Mouse (Mus musculus) small intestine, adult 2 months (tissue): Measurements from ENCODE around the gene Col6a5. TPM values are rescaled to one million over a fixed set of nuclear protein-coding genes. Genes with fewer than 3 reads are reported as not detected.

Source experiments
- H3K27ac ChIP-seq: fragments of 200-500 bp; 2 replicates; pipeline ENCODE4 v1.5.1; 2012; ENCODE audit warnings: low read depth, low read length, control low read depth, inconsistent platforms; ENCODE audit not compliant: insufficient read depth
- H3K27me3 ChIP-seq: fragments of 200-500 bp; 2 replicates; pipeline ENCODE4 v1.6.1; 2012; ENCODE audit warnings: mild to moderate bottlenecking, moderate library complexity, low read length, inconsistent platforms; ENCODE audit not compliant: control insufficient read depth, insufficient read depth
- H3K36me3 ChIP-seq: fragments of 200-500 bp; 2 replicates; pipeline ENCODE4 v1.6.1; 2012; ENCODE audit warnings: mild to moderate bottlenecking, low read length, control low read depth, inconsistent platforms; ENCODE audit not compliant: control insufficient read depth, insufficient read depth
- H3K4me1 ChIP-seq: fragments of 200-500 bp; 2 replicates; pipeline ENCODE4 v1.6.1; 2012; ENCODE audit warnings: low read length, inconsistent platforms, mixed read lengths; ENCODE audit not compliant: control insufficient read depth, insufficient read depth, insufficient read length
- H3K4me3 ChIP-seq: fragments of 200-500 bp; 2 replicates; pipeline ENCODE4 v1.5.1; 2012; ENCODE audit warnings: low read depth, mild to moderate bottlenecking, control low read depth, inconsistent platforms, low read length, moderate library complexity
- CTCF ChIP-seq: fragments of 200-500 bp; IDR thresholded peaks from 2 replicates; pipeline ENCODE4 v1.5.1; 2012; ENCODE audit warnings: low read depth, mild to moderate bottlenecking, control low read depth, inconsistent platforms, low read length, moderate library complexity, mixed read lengths; ENCODE audit not compliant: insufficient replicate concordance, insufficient read length; ENCODE audit errors: extremely low read depth
- POLR2A ChIP-seq: fragments of 200-500 bp; IDR thresholded peaks from 2 replicates; pipeline ENCODE4 v1.6.1; 2012; ENCODE audit warnings: low read depth, mild to moderate bottlenecking, control low read depth, inconsistent platforms, low read length, moderate library complexity
- WGBS: fragments of 180-500 bp; shearing (Covaris S2); methylation state at CpG from one replicate; pipeline ENCODE4 v1.1.7; 2018; 5-methylcytosine and 5-hydroxymethylcytosine counted together
- polyA plus RNA-seq: library from polyadenylated mRNA; depleted of rRNA; stranded (reverse); fragments of >200 nt; gene quantifications from 2 replicates; pipeline ENCODE4 v1.2.3, GENCODE M21; 2012; rRNA removed

The Col6a5 gene
- 0.56 and 1.0 TPM in 2 replicates for polyA plus RNA-seq

DNA sequence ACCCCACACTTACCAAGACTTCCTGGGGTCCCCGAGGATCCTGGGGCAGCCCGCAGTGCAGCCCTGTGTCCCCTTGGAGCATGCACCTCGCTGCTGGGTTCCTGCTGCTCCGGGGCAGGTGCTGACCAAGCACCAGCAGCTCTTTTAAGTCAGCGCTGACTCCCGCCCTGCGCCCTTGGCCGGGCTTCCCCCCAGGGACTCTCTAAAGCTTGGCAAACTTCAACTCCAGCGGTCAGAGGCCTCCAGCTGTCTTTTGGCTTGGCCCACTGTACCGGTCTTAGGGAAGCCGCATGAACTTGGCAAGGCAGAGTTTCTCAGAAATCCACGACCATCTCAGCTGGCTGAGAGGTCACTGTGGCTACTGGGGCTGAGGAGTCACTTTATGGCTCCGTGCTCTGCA is at the start of gene Col6a5:
Gene Col6a5 (minus strand): TSS at position 111 of the 400 bp plus-strand sequence.
- Histone ChIP-seq H3K27me3 (no peaks in the 10 kb centered on the region), H3K27ac (no peak within 1 kb of the TSS), H3K36me3 (no peaks in the 10 kb centered on the region), H3K4me1 (no peaks in the 10 kb centered on the region), H3K4me3 (peak within 1 kb of the TSS; percentile 10; the same call in 1 of the 2 replicates)
- WGBS: 16% methylated on average over 13 of the region's 13 CpGs
- TF ChIP-seq CTCF: no peak
- TF ChIP-seq POLR2A: no peak

DNA sequence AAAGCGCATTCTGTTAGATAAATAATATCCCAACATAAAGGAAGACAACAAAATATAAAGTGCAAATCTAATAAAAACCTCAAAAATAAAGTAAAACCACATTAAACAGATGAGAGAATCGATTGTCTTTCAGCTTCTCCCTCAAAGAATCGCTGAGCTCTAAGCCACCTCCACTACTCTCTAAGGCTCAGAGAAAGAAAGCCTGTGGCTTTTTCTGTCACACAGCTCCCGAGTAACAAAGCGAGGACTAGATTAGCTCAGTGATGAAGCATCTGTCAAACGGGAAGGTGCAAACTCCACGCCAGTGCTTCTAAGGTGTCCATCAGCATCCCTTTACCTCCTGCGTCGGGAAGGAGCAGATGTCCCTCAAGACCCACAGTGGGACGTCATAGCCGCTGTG is 37.5 kb upstream of the Col6a5 start:
- no peak overlapping the region for H3K4me3 ChIP-seq
- TF ChIP-seq CTCF (no peak), POLR2A (no peak)
- WGBS: 60% methylated on average over 11 of the region's 11 CpGs
- H3K36me3 ChIP-seq: no peaks in the 10 kb centered on the region
- H3K27ac ChIP-seq: no peak overlapping the region
- no peaks in the 10 kb centered on the region for H3K4me1 ChIP-seq
- H3K27me3 ChIP-seq: no peaks in the 10 kb centered on the region

DNA sequence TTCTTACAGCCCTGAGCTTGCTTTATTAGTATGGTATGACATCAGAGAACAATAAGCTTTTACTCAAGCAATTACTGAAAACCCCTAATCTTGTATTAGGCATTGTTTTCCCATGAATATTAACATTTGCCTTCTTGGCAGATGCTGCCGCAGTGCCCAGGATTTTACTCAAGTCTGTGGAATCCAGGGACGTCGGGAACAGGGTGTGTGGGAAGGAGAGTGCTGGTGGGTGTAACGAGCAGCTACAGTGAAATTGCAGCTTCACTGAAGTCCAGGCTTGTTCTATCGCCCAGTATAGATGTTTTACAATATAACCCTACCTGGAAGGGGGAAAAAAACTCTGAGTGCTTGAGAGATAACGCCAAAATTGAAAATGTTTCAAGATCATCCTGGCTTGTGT is 32.0 kb upstream of the Col6a5 start:
- TF ChIP-seq POLR2A (no peak), CTCF (no peak)
- Histone ChIP-seq H3K4me3 (no peak overlapping the region), H3K27me3 (no peaks in the 10 kb centered on the region), H3K36me3 (no peaks in the 10 kb centered on the region), H3K4me1 (no peaks in the 10 kb centered on the region), H3K27ac (no peak overlapping the region)
- WGBS: 66% methylated on average over 6 of the region's 6 CpGs

DNA sequence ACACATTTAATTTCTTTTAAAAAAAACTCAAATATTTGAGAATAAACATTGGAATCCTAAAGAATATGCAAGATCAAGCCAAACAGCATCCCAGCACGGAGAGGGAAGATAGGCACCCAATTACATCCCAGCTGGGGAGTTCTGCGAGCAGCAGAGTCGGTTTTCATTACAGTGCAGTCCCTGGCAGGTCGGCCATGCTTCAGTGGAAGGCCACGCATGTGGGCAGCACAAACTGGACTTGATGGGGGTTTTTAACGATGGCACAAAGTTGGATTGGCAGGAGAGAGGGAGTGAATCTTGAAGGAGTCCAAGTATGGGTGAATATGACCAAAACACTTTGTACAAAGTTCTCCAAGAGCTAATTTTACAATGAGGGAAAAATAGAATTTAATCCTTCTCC is 29.7 kb upstream of the Col6a5 start:
- Histone ChIP-seq H3K4me3 (no peak overlapping the region), H3K27me3 (no peaks in the 10 kb centered on the region), H3K27ac (no peak overlapping the region), H3K4me1 (no peaks in the 10 kb centered on the region), H3K36me3 (no peaks in the 10 kb centered on the region)
- TF ChIP-seq CTCF (no peak), POLR2A (no peak)
- 70% methylated on average over 6 of the region's 6 CpGs for WGBS

DNA sequence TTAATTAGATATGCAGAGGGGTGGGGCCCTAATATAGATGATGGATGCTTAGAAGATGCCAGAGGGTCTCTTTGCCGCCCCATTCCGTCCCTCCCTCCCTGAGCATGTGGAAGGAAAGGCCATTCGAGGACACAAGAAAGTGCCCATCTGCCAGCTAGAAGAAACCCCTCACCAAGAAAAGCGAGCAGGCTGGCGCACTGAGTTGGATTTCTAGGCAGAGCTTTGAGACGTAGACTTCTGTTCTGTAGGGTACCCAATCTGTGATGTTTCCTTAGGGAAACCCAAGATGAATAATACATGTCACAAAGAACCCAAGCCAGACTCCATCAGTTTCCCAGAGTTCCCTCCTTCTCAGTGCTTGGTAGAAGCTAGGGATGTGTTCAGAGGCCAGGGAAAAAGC is 29.0 kb upstream of the Col6a5 start:
- H3K36me3 ChIP-seq: no peaks in the 10 kb centered on the region
- 72% methylated on average over 6 of the region's 6 CpGs for WGBS
- no peaks in the 10 kb centered on the region for H3K27me3 ChIP-seq
- no peak for TF ChIP-seq CTCF
- no peak for TF ChIP-seq POLR2A
- no peak overlapping the region for H3K27ac ChIP-seq
- H3K4me1 ChIP-seq: no peaks in the 10 kb centered on the region
- H3K4me3 ChIP-seq: no peak overlapping the region

DNA sequence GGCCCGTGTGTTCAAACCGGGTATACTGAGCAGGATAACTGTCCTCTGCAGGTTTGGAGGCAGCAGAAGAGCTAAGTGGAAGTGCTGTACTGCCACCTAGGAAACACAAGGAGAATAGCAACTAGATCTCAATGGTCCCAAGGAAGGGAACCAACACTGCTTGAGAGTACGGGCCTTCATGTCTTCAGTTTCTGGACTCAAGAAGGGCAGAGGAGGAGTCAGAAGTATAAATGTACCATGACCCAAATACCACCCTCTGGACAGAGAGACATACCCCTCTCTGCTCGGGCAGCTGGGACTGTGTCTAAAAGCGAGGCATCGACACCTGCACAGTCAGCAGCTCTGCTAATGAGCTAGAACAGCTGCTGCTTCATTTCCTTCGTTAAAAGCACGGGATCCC is 27.7 kb upstream of the Col6a5 start:
- Histone ChIP-seq H3K4me1 (no peaks in the 10 kb centered on the region), H3K27me3 (no peaks in the 10 kb centered on the region), H3K4me3 (no peak overlapping the region), H3K36me3 (no peaks in the 10 kb centered on the region), H3K27ac (no peak overlapping the region)
- TF ChIP-seq CTCF: no peak
- no peak for TF ChIP-seq POLR2A
- WGBS: 68% methylated on average over 8 of the region's 8 CpGs

DNA sequence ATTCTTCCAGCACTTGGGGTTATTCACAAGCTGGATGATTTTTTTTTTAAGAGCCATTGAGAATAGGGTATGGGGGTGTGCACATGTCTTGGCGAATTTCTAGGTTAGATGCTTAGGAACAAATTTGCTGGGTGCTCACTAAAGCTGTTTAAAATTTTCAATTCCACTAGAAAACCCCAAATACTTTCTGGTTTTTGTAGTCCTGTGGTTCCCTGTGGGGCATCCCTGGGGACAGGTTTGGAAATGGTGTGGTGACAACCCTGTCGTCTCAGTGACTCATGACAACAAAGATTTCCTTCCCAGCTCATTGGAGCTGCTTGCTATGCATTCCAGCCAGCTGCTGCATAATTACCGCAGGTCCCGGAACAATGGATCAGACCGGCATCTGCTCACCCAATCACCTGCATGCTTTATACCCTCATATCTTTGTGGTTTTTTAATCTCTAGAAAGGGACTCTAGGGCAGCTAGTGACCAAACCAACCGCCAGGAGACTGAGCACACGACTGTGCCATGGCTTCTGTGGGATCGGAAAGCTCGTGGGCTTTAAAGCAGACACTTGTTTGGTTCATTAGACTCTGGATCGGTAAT is 24.6 kb upstream of the Col6a5 start:
- 32% methylated on average over 10 of the region's 10 CpGs for WGBS
- H3K4me1 ChIP-seq: no peaks in the 10 kb centered on the region
- H3K27me3 ChIP-seq: no peaks in the 10 kb centered on the region
- no peaks in the 10 kb centered on the region for H3K36me3 ChIP-seq
- H3K27ac ChIP-seq: no peak overlapping the region
- TF ChIP-seq POLR2A (no peak), CTCF (no peak)
- no peak overlapping the region for H3K4me3 ChIP-seq

DNA sequence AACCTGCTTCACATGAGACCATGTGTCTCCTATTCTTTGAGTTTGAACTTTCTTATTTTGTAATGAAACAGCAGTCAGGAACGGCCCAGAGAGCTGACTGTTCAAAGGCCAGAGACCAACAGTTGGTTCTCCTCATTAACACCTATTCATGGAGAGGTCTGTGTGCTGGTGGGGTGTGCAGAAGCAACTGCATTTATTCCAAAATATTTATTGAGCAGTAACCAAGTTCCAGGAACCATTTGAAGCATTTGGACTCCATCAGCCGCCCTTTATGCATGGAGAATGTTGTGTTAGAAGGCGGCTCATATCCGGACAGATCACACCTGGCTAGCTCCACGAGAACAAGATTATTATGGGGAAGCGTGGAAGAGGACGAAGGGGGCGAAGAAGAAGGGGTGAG is 18.0 kb upstream of the Col6a5 start:
- Histone ChIP-seq H3K36me3 (no peaks in the 10 kb centered on the region), H3K4me1 (no peaks in the 10 kb centered on the region), H3K27ac (no peak overlapping the region), H3K4me3 (no peak overlapping the region), H3K27me3 (no peaks in the 10 kb centered on the region)
- TF ChIP-seq POLR2A (no peak), CTCF (no peak)
- 89% methylated on average over 8 of the region's 8 CpGs for WGBS
